In genomic region chr11:100287024-100287423, GRCm38 (mm10) we compare ENCODE assay signal across 9 mouse cellular contexts. TPM values are rescaled to one million over a fixed set of nuclear protein-coding genes. Genes with fewer than 3 reads are reported as not detected.
DNase-seq lines count a peak whose midpoint lies in the region; ATAC-seq lines count a peak whose summit lies in the region.
"Had no signal": no experiment of that assay in that cellular context is flagged by ENCODE, and none has a peak within 500 bp of the region (broad histone marks: within the 10 kb centered on the region; RNA-seq: fewer than 3 reads in every experiment).

No protein-coding gene starts in this region.

- no peak overlapping the region for H3K4me3 ChIP-seq in kidney, embryonic 15.5 days (replicated peaks)
- no peak overlapping the region for H3K4me3 ChIP-seq in embryonic facial prominence, embryonic 10.5 days
- no peak overlapping the region for H3K4me3 ChIP-seq in intestine, embryonic 14.5 days (ENCODE audit: low read depth, low read length)

- 0 out of 2 replicates have a peak overlapping the region, but pooled peaks have one; percentile 5 for H3K27ac ChIP-seq in kidney, embryonic 15.5 days
- H3K27ac ChIP-seq in embryonic facial prominence, embryonic 10.5 days (replicated peaks): peak overlapping the region; percentile 52
- H3K27ac ChIP-seq in intestine, embryonic 14.5 days (ENCODE audit: low read depth): peak overlapping the region; percentile 19; the same call in 1 of the 2 replicates

- peaks cover 18% of the 10 kb centered on the region; the same call in 1 of the 2 replicates for H3K4me1 ChIP-seq in kidney, embryonic 15.5 days
- H3K4me1 ChIP-seq in embryonic facial prominence, embryonic 10.5 days: peaks cover 36% of the 10 kb centered on the region
- H3K4me1 ChIP-seq in intestine, embryonic 14.5 days (replicated peaks; ENCODE audit: control insufficient read depth, insufficient read depth, low read length): peaks cover 10% of the 10 kb centered on the region

- H3K27me3 ChIP-seq in kidney, embryonic 15.5 days: no peaks in the 10 kb centered on the region
- no peaks in the 10 kb centered on the region; the same call in 1 of the 2 replicates for H3K27me3 ChIP-seq in embryonic facial prominence, embryonic 10.5 days (replicated peaks; ENCODE audit: low read depth, poor library complexity, severe bottlenecking)
- H3K27me3 ChIP-seq in intestine, embryonic 14.5 days (replicated peaks; ENCODE audit: control insufficient read depth, insufficient read depth, low read length): no peaks in the 10 kb centered on the region

- ATAC-seq in kidney, embryonic 15.5 days (replicated peaks; ENCODE audit: low FRiP score): peak; percentile 19; the same call in 1 of the 2 replicates
- ATAC-seq in intestine, embryonic 14.5 days (replicated peaks; ENCODE audit: low FRiP score, low TSS enrichment, low read depth): peak; percentile 37
- no peak for ATAC-seq in erythroid progenitor cell, adult 5-6 weeks (replicated peaks; ENCODE audit: low FRiP score, poor library complexity, severe bottlenecking)

- DNase-seq in kidney, adult 8-10 months: no peak
- DNase-seq in embryonic facial prominence, embryonic 10.5 days (ENCODE audit: low spot score): peak; percentile 22
- peak; percentile 72 for DNase-seq in intestine, embryonic 14.5 days (ENCODE audit: low spot score)
- peak; percentile 66 for DNase-seq in ovary, postnatal 36 days (ENCODE audit: low spot score)
- no peak for DNase-seq in spleen, postnatal 10 days (ENCODE audit: low spot score in 2 of 2)
- DNase-seq in left cerebral cortex, adult 8-10 months (ENCODE audit: low spot score in 2 of 2): no peak

- no peaks in the 10 kb centered on the region for H3K36me3 ChIP-seq in kidney, embryonic 15.5 days
- no peaks in the 10 kb centered on the region for H3K36me3 ChIP-seq in embryonic facial prominence, embryonic 10.5 days (replicated peaks)
- no peaks in the 10 kb centered on the region for H3K36me3 ChIP-seq in intestine, embryonic 14.5 days (ENCODE audit: control insufficient read depth, insufficient read depth, low read length)

- H3K9ac ChIP-seq in kidney, embryonic 15.5 days: no peak overlapping the region
- no peak overlapping the region for H3K9ac ChIP-seq in intestine, embryonic 14.5 days (ENCODE audit: low read length)

- WGBS in kidney, embryonic 15.5 days: 53% methylated on average over 10 of the region's 10 CpGs
- 39% methylated on average over 10 of the region's 10 CpGs for WGBS in embryonic facial prominence, embryonic 10.5 days
- WGBS in intestine, embryonic 14.5 days: 33% methylated on average over 10 of the region's 10 CpGs

- no peaks in the 10 kb centered on the region for H3K9me3 ChIP-seq in kidney, embryonic 15.5 days (replicated peaks)
- H3K9me3 ChIP-seq in embryonic facial prominence, embryonic 10.5 days: no peaks in the 10 kb centered on the region
- no peaks in the 10 kb centered on the region for H3K9me3 ChIP-seq in intestine, embryonic 14.5 days (ENCODE audit: control insufficient read depth, low read length)

- no peak overlapping the region for H3K4me2 ChIP-seq in kidney, embryonic 15.5 days
- no peak overlapping the region for H3K4me2 ChIP-seq in intestine, embryonic 14.5 days (ENCODE audit: low read length)

RNA-seq across cellular contexts. Expression of gene Krt42, which starts 17.4 kb away (rescaled TPM):
- polyA plus RNA-seq in kidney, embryonic 15.5 days (2015; fragmentation: Nextera tagmentation; extraction: Ambion mirVana): not detected in 2 replicates
- polyA plus RNA-seq in embryonic facial prominence, embryonic 10.5 days (2016; fragmentation: Nextera tagmentation; extraction: Ambion mirVana): not detected in 2 replicates
- not detected in 2 replicates for polyA plus RNA-seq in intestine, embryonic 14.5 days (2014; fragmentation: Nextera tagmentation; extraction: Ambion mirVana)
- total RNA-seq in erythroid progenitor cell, adult 5-6 weeks (2015; ENCODE audit: low replicate concordance): not detected in 2 replicates
- total RNA-seq in erythroid progenitor cell, adult 5-6 weeks (2017; ENCODE audit: low replicate concordance): not detected in 2 replicates
- not detected for total RNA-seq in left cerebral cortex, adult 8-10 months (2022)
- polyA plus RNA-seq: heart, embryonic 16.5 days had no signal

RNA-seq across cellular contexts. Expression of gene Krt17, which starts 26.2 kb away (rescaled TPM):
- 0.51 and 2.4 TPM in 2 replicates for polyA plus RNA-seq in kidney, embryonic 15.5 days (2015; fragmentation: Nextera tagmentation; extraction: Ambion mirVana)
- 0.28 and 0.67 TPM in 2 replicates for polyA plus RNA-seq in embryonic facial prominence, embryonic 10.5 days (2016; fragmentation: Nextera tagmentation; extraction: Ambion mirVana)
- 8.7 and 9.9 TPM in 2 replicates for polyA plus RNA-seq in intestine, embryonic 14.5 days (2014; fragmentation: Nextera tagmentation; extraction: Ambion mirVana)
- total RNA-seq in erythroid progenitor cell, adult 5-6 weeks (2015; ENCODE audit: low replicate concordance): not detected in 2 replicates
- total RNA-seq in erythroid progenitor cell, adult 5-6 weeks (2017; ENCODE audit: low replicate concordance): not detected in 2 replicates
- total RNA-seq in left cerebral cortex, adult 8-10 months (2022): under 1 TPM in 1 of 4 experiments, not detected in 3; 0.50 TPM

RNA-seq across cellular contexts. Expression of gene Eif1, which starts 32.7 kb away (rescaled TPM):
- polyA plus RNA-seq in kidney, embryonic 15.5 days (2015; fragmentation: Nextera tagmentation; extraction: Ambion mirVana): 1,620 and 1,743 TPM in 2 replicates
- 1,675 and 1,681 TPM in 2 replicates for polyA plus RNA-seq in embryonic facial prominence, embryonic 10.5 days (2016; fragmentation: Nextera tagmentation; extraction: Ambion mirVana)
- 1,995 and 2,009 TPM in 2 replicates for polyA plus RNA-seq in intestine, embryonic 14.5 days (2014; fragmentation: Nextera tagmentation; extraction: Ambion mirVana)
- 1,616 and 1,886 TPM in 2 replicates for total RNA-seq in erythroid progenitor cell, adult 5-6 weeks (2015; ENCODE audit: low replicate concordance)
- 389 and 952 TPM in 2 replicates for total RNA-seq in erythroid progenitor cell, adult 5-6 weeks (2017; ENCODE audit: low replicate concordance)
- 100 to 1,000 TPM; 753 to 824 (median 763) TPM for total RNA-seq in left cerebral cortex, adult 8-10 months (2022)

RNA-seq across cellular contexts. Expression of gene Krt16, which starts 38.3 kb away (rescaled TPM):
- polyA plus RNA-seq in kidney, embryonic 15.5 days (2015; fragmentation: Nextera tagmentation; extraction: Ambion mirVana): 0.55 TPM in 1 of 2 replicates, not detected in the other
- polyA plus RNA-seq in embryonic facial prominence, embryonic 10.5 days (2016; fragmentation: Nextera tagmentation; extraction: Ambion mirVana): not detected in 2 replicates
- not detected in 2 replicates for polyA plus RNA-seq in intestine, embryonic 14.5 days (2014; fragmentation: Nextera tagmentation; extraction: Ambion mirVana)
- not detected in 2 replicates for total RNA-seq in erythroid progenitor cell, adult 5-6 weeks (2015; ENCODE audit: low replicate concordance)
- total RNA-seq in erythroid progenitor cell, adult 5-6 weeks (2017; ENCODE audit: low replicate concordance): not detected in 2 replicates
- not detected for total RNA-seq in left cerebral cortex, adult 8-10 months (2022)

RNA-seq across cellular contexts. Expression of gene Gast, which starts 47.2 kb away (rescaled TPM):
- not detected in 2 replicates for polyA plus RNA-seq in kidney, embryonic 15.5 days (2015; fragmentation: Nextera tagmentation; extraction: Ambion mirVana)
- 0.37 TPM in 1 of 2 replicates, not detected in the other for polyA plus RNA-seq in embryonic facial prominence, embryonic 10.5 days (2016; fragmentation: Nextera tagmentation; extraction: Ambion mirVana)
- 3.2 TPM in 1 of 2 replicates, not detected in the other for polyA plus RNA-seq in intestine, embryonic 14.5 days (2014; fragmentation: Nextera tagmentation; extraction: Ambion mirVana)
- total RNA-seq in erythroid progenitor cell, adult 5-6 weeks (2015; ENCODE audit: low replicate concordance): not detected in 2 replicates
- total RNA-seq in erythroid progenitor cell, adult 5-6 weeks (2017; ENCODE audit: low replicate concordance): not detected in 2 replicates
- not detected for total RNA-seq in left cerebral cortex, adult 8-10 months (2022)
- polyA plus RNA-seq: heart, embryonic 16.5 days had no signal

Comparison
In these comparisons a context has a peak if more than half of its experiments do, and no peak if none do; other contexts are left out.
1. DNase-seq: peak in embryonic facial prominence, embryonic 10.5 days (single experiment), intestine, embryonic 14.5 days (single experiment) and ovary, postnatal 36 days (single experiment); none in kidney, adult 8-10 months (0 of 2), spleen, postnatal 10 days (0 of 2) and left cerebral cortex, adult 8-10 months (0 of 2).
2. Peak in every context shown above with its lines, with median percentiles within 50 percentile points of each other: H3K27ac ChIP-seq.